Mouse (Mus musculus): ENCODE data around the gene Zfp217. TPM values are rescaled to one million over a fixed set of nuclear protein-coding genes. Genes with fewer than 3 reads are reported as not detected.

Zfp217 gene
- total and polyA plus RNA-seq, 3 experiments, result 5.2 to 9.4 (median 8.9) TPM

- Histone ChIP-seq H3K27ac (peak overlapping the region; percentile 93), H3K36me3 (ENCODE audit: control insufficient read depth, insufficient read depth, low read length) (peaks cover 4% of the 10 kb centered on the region), H3K4me1 (ENCODE audit: control insufficient read depth, insufficient read depth, low read length) (peaks cover 11% of the 10 kb centered on the region), H3K4me3 (peak overlapping the region; percentile 50), H3K27me3 (ENCODE audit: control insufficient read depth, insufficient read depth, low read length) (no peaks in the 10 kb centered on the region), H3K9ac (ENCODE audit: low read depth, low read length) (peak overlapping the region; percentile 58), H3K79me2 (replicated peaks; ENCODE audit: control insufficient read depth, insufficient read depth, low read length) (no peaks in the 10 kb centered on the region)
- no peak for DNase-seq
- 33% methylated on average over 7 of the region's 7 CpGs for WGBS
- TF ChIP-seq CTCF (IDR thresholded peaks at IDR 0.05) (no peak), EP300 (IDR thresholded peaks at IDR 0.05; ENCODE audit: insufficient read depth, low read depth, low read length) (no peak)
- intact Hi-C loops (cut with DNase I), result no loop called here
Measured at GRCm38 (mm10) chr2:170152856-170153255, 5.0 kb upstream of the Zfp217 start.

DNA sequence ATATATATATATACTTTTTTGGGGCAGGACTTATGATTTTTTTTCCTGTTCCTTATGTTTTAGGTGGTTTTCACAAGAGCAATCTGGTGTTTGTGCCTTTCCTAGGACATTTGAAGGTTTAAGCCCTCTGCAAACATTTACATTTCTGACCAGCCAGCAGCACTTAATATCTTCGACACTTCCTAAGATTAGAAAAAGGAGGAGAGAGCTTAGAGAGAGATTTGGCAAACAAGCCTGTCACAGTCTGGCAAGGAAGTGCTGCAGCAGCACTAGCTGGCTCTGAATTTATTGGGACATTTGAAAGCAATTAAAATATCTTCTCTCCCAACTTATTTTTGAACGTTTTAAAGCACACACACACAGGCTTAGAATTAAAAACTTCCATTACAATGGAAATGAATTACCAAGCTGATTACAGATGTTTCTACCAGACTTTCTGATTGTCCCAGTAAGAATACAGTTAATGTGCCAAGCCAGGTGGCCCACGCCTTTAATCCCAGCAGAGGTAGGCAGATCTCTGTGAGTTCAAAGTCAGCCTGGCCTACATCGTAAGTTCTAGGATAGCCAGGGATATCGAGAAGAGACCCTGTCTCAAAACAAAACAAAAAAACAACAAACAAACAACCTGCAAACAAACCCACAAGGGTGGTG is 4.3 kb upstream of the Zfp217 start:
- Histone ChIP-seq H3K27me3 (ENCODE audit: control insufficient read depth, insufficient read depth, low read length) (no peaks in the 10 kb centered on the region), H3K4me3 (no peak overlapping the region), H3K36me3 (ENCODE audit: control insufficient read depth, insufficient read depth, low read length) (peaks cover 6% of the 10 kb centered on the region), H3K9ac (ENCODE audit: low read depth, low read length) (no peak overlapping the region), H3K79me2 (replicated peaks; ENCODE audit: control insufficient read depth, insufficient read depth, low read length) (no peaks in the 10 kb centered on the region), H3K4me1 (ENCODE audit: control insufficient read depth, insufficient read depth, low read length) (peaks cover 13% of the 10 kb centered on the region), H3K27ac (peak overlapping the region; percentile 93)
- TF ChIP-seq CTCF (IDR thresholded peaks at IDR 0.05) (no peak), EP300 (IDR thresholded peaks at IDR 0.05; ENCODE audit: insufficient read depth, low read depth, low read length) (no peak), POLR2A (IDR thresholded peaks at IDR 0.05; ENCODE audit: insufficient read depth, low read depth, low read length) (no peak)
- intact Hi-C loops (cut with DNase I), result no loop called here
- WGBS, result 28% methylated on average over 5 of the region's 5 CpGs
- DNase-seq, result no peak

DNA sequence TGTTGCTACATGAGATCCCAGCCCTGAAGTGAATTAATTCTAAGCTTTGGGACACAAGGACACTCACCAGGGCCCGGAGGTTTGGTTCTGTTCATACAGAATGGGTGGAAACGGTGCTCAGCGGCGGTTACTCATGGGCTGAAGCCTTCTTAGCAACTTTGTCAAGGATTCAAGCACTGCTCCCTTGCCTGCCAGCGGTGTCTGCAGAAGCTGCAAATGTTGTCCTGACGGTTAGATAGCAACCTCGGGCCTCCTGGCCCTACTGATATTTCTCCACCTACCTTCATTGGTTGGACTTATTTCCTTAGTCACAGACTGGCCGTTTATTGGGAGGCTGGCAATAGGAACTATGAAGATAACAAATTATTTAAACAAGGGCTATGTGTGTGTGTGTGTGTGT is 3.6 kb upstream of the Zfp217 start:
- H3K4me3 ChIP-seq, result no peak overlapping the region
- no peak overlapping the region for H3K27ac ChIP-seq
- peaks cover 13% of the 10 kb centered on the region for H3K4me1 ChIP-seq (ENCODE audit: control insufficient read depth, insufficient read depth, low read length)
- 61% methylated on average over 8 of the region's 8 CpGs for WGBS
- H3K79me2 ChIP-seq (replicated peaks; ENCODE audit: control insufficient read depth, insufficient read depth, low read length), result no peaks in the 10 kb centered on the region
- peaks cover 6% of the 10 kb centered on the region for H3K36me3 ChIP-seq (ENCODE audit: control insufficient read depth, insufficient read depth, low read length)
- DNase-seq, result no peak
- no peaks in the 10 kb centered on the region for H3K27me3 ChIP-seq (ENCODE audit: control insufficient read depth, insufficient read depth, low read length)
- intact Hi-C loops (cut with DNase I), result no loop called here
- H3K9ac ChIP-seq (ENCODE audit: low read depth, low read length), result no peak overlapping the region
- TF ChIP-seq CTCF (IDR thresholded peaks at IDR 0.05), result no peak
- no peak for TF ChIP-seq POLR2A (IDR thresholded peaks at IDR 0.05; ENCODE audit: insufficient read depth, low read depth, low read length)
- TF ChIP-seq EP300 (IDR thresholded peaks at IDR 0.05; ENCODE audit: insufficient read depth, low read depth, low read length), result no peak

DNA sequence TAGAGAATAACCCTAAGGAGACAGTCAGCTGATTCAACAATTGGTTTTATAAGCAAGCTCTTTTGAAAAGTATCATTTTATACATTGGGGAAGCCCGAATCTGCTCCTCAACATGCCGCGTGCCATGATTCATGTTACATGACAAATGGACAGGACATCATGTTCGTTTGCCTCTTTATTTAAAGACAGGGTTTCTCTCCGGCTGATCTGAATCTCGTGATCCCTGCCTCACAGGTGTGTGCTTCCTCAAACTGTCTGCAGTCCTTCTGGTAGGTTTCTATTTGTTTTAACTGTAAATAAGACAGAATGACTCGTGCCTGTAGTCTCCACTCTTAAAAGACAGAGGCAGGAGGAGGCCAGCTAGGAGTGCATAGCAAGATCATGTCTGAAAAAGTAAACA is 925 bp upstream of the Zfp217 start:
- Histone ChIP-seq H3K27ac (no peak overlapping the region), H3K4me1 (ENCODE audit: control insufficient read depth, insufficient read depth, low read length) (peaks cover 9% of the 10 kb centered on the region), H3K79me2 (replicated peaks; ENCODE audit: control insufficient read depth, insufficient read depth, low read length) (no peaks in the 10 kb centered on the region), H3K36me3 (ENCODE audit: control insufficient read depth, insufficient read depth, low read length) (0 out of 2 replicates have a peak, but pooled peaks cover 3% of the 10 kb centered on the region), H3K27me3 (ENCODE audit: control insufficient read depth, insufficient read depth, low read length) (no peaks in the 10 kb centered on the region), H3K9ac (ENCODE audit: low read depth, low read length) (no peak overlapping the region), H3K4me3 (no peak overlapping the region)
- intact Hi-C loops (cut with DNase I), result no loop called here
- no peak for DNase-seq
- no peak for TF ChIP-seq EP300 (IDR thresholded peaks at IDR 0.05; ENCODE audit: insufficient read depth, low read depth, low read length)
- WGBS, result 79% methylated on average over 7 of the region's 7 CpGs

GRCm38 (mm10) chr2:170147170-170147569 is 733 bp downstream of the Zfp217 start:
- H3K36me3 ChIP-seq (ENCODE audit: control insufficient read depth, insufficient read depth, low read length), result 0 out of 2 replicates have a peak, but pooled peaks cover 2% of the 10 kb centered on the region

DNA sequence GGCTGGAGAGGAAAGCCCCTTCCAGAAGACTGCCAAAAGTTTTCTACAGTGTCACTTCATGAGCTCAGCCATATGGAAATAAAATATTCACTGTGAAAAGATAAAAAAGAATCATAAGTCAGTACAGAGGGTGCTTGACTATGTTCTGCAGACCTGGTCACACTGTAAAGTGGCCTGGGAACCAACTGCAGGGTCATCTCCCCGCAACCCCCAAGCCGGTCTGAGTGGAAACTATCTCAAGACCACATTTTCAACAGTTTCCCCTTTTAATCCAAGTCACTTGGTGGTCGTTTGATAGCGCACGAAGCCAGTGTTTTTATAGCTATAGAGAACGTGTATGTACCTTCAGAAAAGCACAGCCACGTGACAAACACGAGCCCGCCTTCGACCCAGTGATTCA is 3.6 kb downstream of the Zfp217 start:
- intact Hi-C loops (cut with DNase I), result no loop called here

More at GRCm38 (mm10) chr2:170147170-170147569, 733 bp downstream of the Zfp217 start:
- Histone ChIP-seq H3K27me3 (ENCODE audit: control insufficient read depth, insufficient read depth, low read length) (no peaks in the 10 kb centered on the region), H3K4me3 (no peak overlapping the region), H3K4me1 (ENCODE audit: control insufficient read depth, insufficient read depth, low read length) (peaks cover 4% of the 10 kb centered on the region), H3K27ac (peak overlapping the region; percentile 81), H3K79me2 (replicated peaks; ENCODE audit: control insufficient read depth, insufficient read depth, low read length) (no peaks in the 10 kb centered on the region), H3K9ac (ENCODE audit: low read depth, low read length) (no peak overlapping the region; the same call in 1 of the 2 replicates)
- WGBS, result 28% methylated on average over 4 of the region's 4 CpGs
- intact Hi-C loops (cut with DNase I), result no loop called here
- no peak for DNase-seq
- TF ChIP-seq EP300 (IDR thresholded peaks at IDR 0.05; ENCODE audit: insufficient read depth, low read depth, low read length) (no peak), POLR2A (IDR thresholded peaks at IDR 0.05; ENCODE audit: insufficient read depth, low read depth, low read length) (no peak), CTCF (IDR thresholded peaks at IDR 0.05) (no peak)

More for the DNA sequence above, 3.6 kb downstream of the Zfp217 start:
- Histone ChIP-seq H3K4me3 (no peak overlapping the region), H3K9ac (ENCODE audit: low read depth, low read length) (no peak overlapping the region), H3K4me1 (ENCODE audit: control insufficient read depth, insufficient read depth, low read length) (peaks cover 3% of the 10 kb centered on the region), H3K27me3 (ENCODE audit: control insufficient read depth, insufficient read depth, low read length) (no peaks in the 10 kb centered on the region), H3K36me3 (ENCODE audit: control insufficient read depth, insufficient read depth, low read length) (0 out of 2 replicates have a peak, but pooled peaks cover 2% of the 10 kb centered on the region), H3K79me2 (replicated peaks; ENCODE audit: control insufficient read depth, insufficient read depth, low read length) (no peaks in the 10 kb centered on the region), H3K27ac (no peak overlapping the region)
- no peak for DNase-seq
- 74% methylated on average over 10 of the region's 10 CpGs for WGBS
- no peak for TF ChIP-seq POLR2A (IDR thresholded peaks at IDR 0.05; ENCODE audit: insufficient read depth, low read depth, low read length)
- TF ChIP-seq CTCF (IDR thresholded peaks at IDR 0.05), result no peak
- no peak for TF ChIP-seq EP300 (IDR thresholded peaks at IDR 0.05; ENCODE audit: insufficient read depth, low read depth, low read length)

All from heart, adult 2 months (tissue).